Mouse (Mus musculus) MEL (cell line): ENCODE measurements at regions not wholly inside any gene's neighbourhood (a gene's known extent, or its start where the extent isn't known, plus 50 kb on each side); places are given as distances from the start of the nearest gene placed in this dataset.

Experiments
- CTCF ChIP-seq, 3 experiments: IDR thresholded peaks in 2 of 3; conservative IDR thresholded peaks in 1 of 3; 2 replicates each; pipeline ENCODE4 v1.5.1; 2011 to 2012; ENCODE audit warnings: low read length in 3 of 3, low read depth in 2 of 3, mild to moderate bottlenecking in 2 of 3, improper control_type of control experiment in 1 of 3, inconsistent platforms in 1 of 3, mixed read lengths in 1 of 3, moderate library complexity in 1 of 3; ENCODE audit not compliant: control insufficient read depth in 1 of 3, insufficient read depth in 1 of 3, poor library complexity in 1 of 3, severe bottlenecking in 1 of 3
- EP300 ChIP-seq, 2 experiments: IDR thresholded peaks; 2 replicates each; pipeline ENCODE4 v1.6.1; 2011; ENCODE audit warnings: improper control_type of control experiment in 2 of 2, low read length in 2 of 2, low read depth in 1 of 2, mild to moderate bottlenecking in 1 of 2
- GATA1 ChIP-seq: IDR thresholded peaks from 2 replicates; pipeline ENCODE4 v1.6.1; 2011; ENCODE audit warnings: low read depth, low read length, improper control_type of control experiment
- JUND ChIP-seq: IDR thresholded peaks from 2 replicates; pipeline ENCODE4 v1.6.1; 2011; ENCODE audit warnings: low read depth, mild to moderate bottlenecking, improper control_type of control experiment, low read length
- MEF2A ChIP-seq: IDR thresholded peaks from 2 replicates; pipeline ENCODE4 v1.6.1; 2014; ENCODE audit warnings: low read depth, mild to moderate bottlenecking, inconsistent platforms, low read length, improper control_type of control experiment; ENCODE audit not compliant: poor library complexity, insufficient replicate concordance, severe bottlenecking; ENCODE audit errors: extremely low read depth
- MYC ChIP-seq: IDR thresholded peaks from 2 replicates; pipeline ENCODE4 v1.6.1; 2011; ENCODE audit warnings: low read depth, mild to moderate bottlenecking, low read length, improper control_type of control experiment, moderate library complexity
- POLR2A ChIP-seq, 2 experiments: IDR thresholded peaks; 2 replicates each; pipeline ENCODE4 v1.6.1; 2011 to 2012; ENCODE audit warnings: low read length in 2 of 2, mild to moderate bottlenecking in 2 of 2, control low read depth in 1 of 2, improper control_type of control experiment in 1 of 2, low read depth in 1 of 2, moderate library complexity in 1 of 2; ENCODE audit not compliant: control insufficient read depth in 1 of 2, insufficient read depth in 1 of 2, poor library complexity in 1 of 2
- UBTF ChIP-seq: IDR thresholded peaks from 2 replicates; pipeline ENCODE4 v1.6.1; 2012; ENCODE audit warnings: low read depth, mild to moderate bottlenecking, inconsistent platforms, low read length, improper control_type of control experiment, moderate library complexity, borderline replicate concordance; ENCODE audit not compliant: insufficient read depth
- USF1 ChIP-seq: IDR thresholded peaks from 2 replicates; pipeline ENCODE4 v1.6.1; 2014; ENCODE audit warnings: low read depth, mild to moderate bottlenecking, inconsistent platforms, low read length, improper control_type of control experiment, moderate library complexity
- ZNF384 ChIP-seq: IDR thresholded peaks from 2 replicates; pipeline ENCODE4 v1.6.1; 2012; ENCODE audit warnings: low read depth, mild to moderate bottlenecking, inconsistent platforms, low read length, improper control_type of control experiment

DNA sequence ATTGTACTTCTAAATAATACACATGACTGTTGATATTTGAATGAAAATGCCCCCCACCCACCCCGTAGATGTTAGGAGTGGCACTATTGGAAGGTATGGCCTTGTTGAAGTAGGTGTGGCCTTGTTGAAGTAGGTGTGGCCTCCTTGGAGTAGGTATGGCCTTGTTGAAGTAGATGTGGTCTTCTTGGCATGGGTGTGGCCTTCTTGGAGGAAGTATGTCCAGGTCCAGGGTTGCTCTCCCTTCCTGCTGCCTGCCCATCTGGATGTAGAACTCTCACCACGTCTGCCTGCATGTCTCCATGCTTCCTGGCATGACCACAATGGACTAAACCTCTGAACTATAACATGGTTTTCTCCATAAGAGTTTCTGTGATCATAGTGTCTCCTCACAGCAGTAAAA is 188.7 kb downstream of the Sptssa start:
- TF ChIP-seq POLR2A (IDR thresholded peaks at IDR 0.05; ENCODE audit: control insufficient read depth in 1 of 2, insufficient read depth in 1 of 2, low read depth in 1 of 2, low read length in 2 of 2, poor library complexity in 1 of 2) (no peak), MEF2A (no peak), MYC (no peak), CTCF (IDR thresholded peaks at IDR 0.05 in 2 of 3, conservative IDR thresholded peaks at IDR 0.05 in 1 of 3; ENCODE audit: control insufficient read depth in 1 of 3, insufficient read depth in 1 of 3, low read depth in 2 of 3, low read length in 3 of 3, poor library complexity in 1 of 3, severe bottlenecking in 1 of 3) (no peak), EP300 (IDR thresholded peaks at IDR 0.05; ENCODE audit: low read depth in 1 of 2, low read length in 2 of 2) (no peak), UBTF (no peak), USF1 (no peak), ZNF384 (no peak), JUND (no peak), GATA1 (no peak)
